Mouse (Mus musculus): ENCODE measurements around the gene Gga1. TPM values are rescaled to one million over a fixed set of nuclear protein-coding genes. Genes with fewer than 3 reads are reported as not detected.

The Gga1 gene
- polyA plus RNA-seq, 1 experiment from 2014 or later = 48.4 TPM

GRCm38 (mm10) chr15:78834233-78835005, 42.6 kb upstream of the Gga1 start:
- Histone ChIP-seq H3K9ac (ENCODE audit: low read length) (peak overlapping the region; percentile 31; the same call in 1 of the 2 replicates), H3K9me3 (replicated peaks; ENCODE audit: control insufficient read depth, low read length) (no peaks in the 10 kb centered on the region), H3K27ac (ENCODE audit: low read length) (peak overlapping the region; percentile 90), H3K4me2 (ENCODE audit: low read depth, low read length) (no peak overlapping the region), H3K36me3 (ENCODE audit: control insufficient read depth, insufficient read depth, low read length) (no peaks in the 10 kb centered on the region), H3K4me3 (replicated peaks; ENCODE audit: low read length) (no peak overlapping the region), H3K27me3 (ENCODE audit: control insufficient read depth, insufficient read depth, low read length) (no peaks in the 10 kb centered on the region), H3K4me1 (ENCODE audit: control insufficient read depth, insufficient read depth, low read length) (peaks cover 45% of the 10 kb centered on the region)
- peak; percentile 12; the same call in 1 of the 2 replicates for ATAC-seq (ENCODE audit: insufficient read depth, low FRiP score)
- 23% methylated on average over 10 of the region's 10 CpGs for WGBS

GRCm38 (mm10) chr15:78835200-78836085, 41.5 kb upstream of the Gga1 start:
- WGBS = 22% methylated on average over 12 of the region's 12 CpGs

GRCm38 (mm10) chr15:78836086-78836621, 40.8 kb upstream of the Gga1 start:
- Histone ChIP-seq H3K4me1 (ENCODE audit: control insufficient read depth, insufficient read depth, low read length) (peaks cover 61% of the 10 kb centered on the region), H3K9me3 (replicated peaks; ENCODE audit: control insufficient read depth, low read length) (no peaks in the 10 kb centered on the region), H3K36me3 (ENCODE audit: control insufficient read depth, insufficient read depth, low read length) (no peaks in the 10 kb centered on the region), H3K27ac (ENCODE audit: low read length) (peak overlapping the region; percentile 90), H3K4me2 (ENCODE audit: low read depth, low read length) (no peak overlapping the region), H3K27me3 (ENCODE audit: control insufficient read depth, insufficient read depth, low read length) (no peaks in the 10 kb centered on the region), H3K4me3 (replicated peaks; ENCODE audit: low read length) (no peak overlapping the region), H3K9ac (ENCODE audit: low read length) (peak overlapping the region; percentile 31; the same call in 1 of the 2 replicates)
- WGBS = 33% methylated on average over 8 of the region's 8 CpGs
- ATAC-seq (ENCODE audit: insufficient read depth, low FRiP score) = no peak

More at GRCm38 (mm10) chr15:78835200-78836085, 41.5 kb upstream of the Gga1 start:
- H3K9ac ChIP-seq (ENCODE audit: low read length) = peak overlapping the region; percentile 31
- no peak overlapping the region for H3K4me3 ChIP-seq (replicated peaks; ENCODE audit: low read length)
- H3K9me3 ChIP-seq (replicated peaks; ENCODE audit: control insufficient read depth, low read length) = no peaks in the 10 kb centered on the region
- H3K36me3 ChIP-seq (ENCODE audit: control insufficient read depth, insufficient read depth, low read length) = no peaks in the 10 kb centered on the region
- H3K4me1 ChIP-seq (ENCODE audit: control insufficient read depth, insufficient read depth, low read length) = peaks cover 54% of the 10 kb centered on the region
- H3K27ac ChIP-seq (ENCODE audit: low read length) = peak overlapping the region; percentile 90
- H3K27me3 ChIP-seq (ENCODE audit: control insufficient read depth, insufficient read depth, low read length) = no peaks in the 10 kb centered on the region
- H3K4me2 ChIP-seq (ENCODE audit: low read depth, low read length) = no peak overlapping the region
- no peak for ATAC-seq (ENCODE audit: insufficient read depth, low FRiP score)

- Histone ChIP-seq H3K27ac (ENCODE audit: low read length) (peak overlapping the region; percentile 82), H3K4me2 (ENCODE audit: low read depth, low read length) (no peak overlapping the region), H3K4me3 (replicated peaks; ENCODE audit: low read length) (no peak overlapping the region), H3K9ac (ENCODE audit: low read length) (peak overlapping the region; percentile 34; the same call in 1 of the 2 replicates), H3K36me3 (ENCODE audit: control insufficient read depth, insufficient read depth, low read length) (no peaks in the 10 kb centered on the region), H3K27me3 (ENCODE audit: control insufficient read depth, insufficient read depth, low read length) (no peaks in the 10 kb centered on the region), H3K9me3 (replicated peaks; ENCODE audit: control insufficient read depth, low read length) (no peaks in the 10 kb centered on the region), H3K4me1 (ENCODE audit: control insufficient read depth, insufficient read depth, low read length) (peaks cover 51% of the 10 kb centered on the region)
- 12% methylated on average over 2 of the region's 2 CpGs for WGBS
- no peak for ATAC-seq (ENCODE audit: insufficient read depth, low FRiP score)
Observed at GRCm38 (mm10) chr15:78839744-78840143, 37.2 kb upstream of the Gga1 start.

DNA sequence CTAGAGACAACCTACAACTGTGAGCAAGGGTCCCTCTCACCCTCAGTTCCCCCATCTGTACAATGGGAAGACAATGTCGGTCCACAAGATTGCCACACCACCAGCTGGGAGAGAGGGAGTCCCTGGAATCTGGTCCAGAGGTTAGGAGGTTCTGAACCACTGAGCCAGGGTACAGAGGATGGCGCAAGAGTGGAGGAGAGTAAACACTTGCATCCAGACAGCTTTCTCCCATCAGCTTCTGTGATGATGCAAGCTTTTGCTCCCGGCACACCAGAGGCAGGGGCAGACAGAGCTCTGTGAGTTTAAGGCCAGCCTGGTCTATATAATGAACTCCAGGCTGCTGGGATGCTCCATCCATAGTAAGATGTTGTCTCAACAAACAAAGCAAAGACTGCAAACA, 36.7 kb upstream of the Gga1 start:
- Histone ChIP-seq H3K4me2 (ENCODE audit: low read depth, low read length) (no peak overlapping the region), H3K27me3 (ENCODE audit: control insufficient read depth, insufficient read depth, low read length) (no peaks in the 10 kb centered on the region), H3K27ac (ENCODE audit: low read length) (peak overlapping the region; percentile 82), H3K9ac (ENCODE audit: low read length) (peak overlapping the region; percentile 21; the same call in 1 of the 2 replicates), H3K4me1 (ENCODE audit: control insufficient read depth, insufficient read depth, low read length) (peaks cover 51% of the 10 kb centered on the region), H3K36me3 (ENCODE audit: control insufficient read depth, insufficient read depth, low read length) (no peaks in the 10 kb centered on the region), H3K9me3 (replicated peaks; ENCODE audit: control insufficient read depth, low read length) (no peaks in the 10 kb centered on the region), H3K4me3 (replicated peaks; ENCODE audit: low read length) (no peak overlapping the region)
- ATAC-seq (ENCODE audit: insufficient read depth, low FRiP score) = no peak
- 44% methylated on average over 3 of the region's 3 CpGs for WGBS

- peaks cover 51% of the 10 kb centered on the region for H3K4me1 ChIP-seq (ENCODE audit: control insufficient read depth, insufficient read depth, low read length)
- no peaks in the 10 kb centered on the region for H3K36me3 ChIP-seq (ENCODE audit: control insufficient read depth, insufficient read depth, low read length)
- no peaks in the 10 kb centered on the region for H3K27me3 ChIP-seq (ENCODE audit: control insufficient read depth, insufficient read depth, low read length)
- peak overlapping the region; percentile 82 for H3K27ac ChIP-seq (ENCODE audit: low read length)
- H3K4me2 ChIP-seq (ENCODE audit: low read depth, low read length) = no peak overlapping the region
- H3K4me3 ChIP-seq (replicated peaks; ENCODE audit: low read length) = no peak overlapping the region
- no peak for ATAC-seq (ENCODE audit: insufficient read depth, low FRiP score)
- H3K9me3 ChIP-seq (replicated peaks; ENCODE audit: control insufficient read depth, low read length) = no peaks in the 10 kb centered on the region
- WGBS = 64% methylated on average over 11 of the region's 11 CpGs
- H3K9ac ChIP-seq (ENCODE audit: low read length) = peak overlapping the region; percentile 21; the same call in 1 of the 2 replicates
Observed at GRCm38 (mm10) chr15:78840751-78841150, 36.2 kb upstream of the Gga1 start.

DNA sequence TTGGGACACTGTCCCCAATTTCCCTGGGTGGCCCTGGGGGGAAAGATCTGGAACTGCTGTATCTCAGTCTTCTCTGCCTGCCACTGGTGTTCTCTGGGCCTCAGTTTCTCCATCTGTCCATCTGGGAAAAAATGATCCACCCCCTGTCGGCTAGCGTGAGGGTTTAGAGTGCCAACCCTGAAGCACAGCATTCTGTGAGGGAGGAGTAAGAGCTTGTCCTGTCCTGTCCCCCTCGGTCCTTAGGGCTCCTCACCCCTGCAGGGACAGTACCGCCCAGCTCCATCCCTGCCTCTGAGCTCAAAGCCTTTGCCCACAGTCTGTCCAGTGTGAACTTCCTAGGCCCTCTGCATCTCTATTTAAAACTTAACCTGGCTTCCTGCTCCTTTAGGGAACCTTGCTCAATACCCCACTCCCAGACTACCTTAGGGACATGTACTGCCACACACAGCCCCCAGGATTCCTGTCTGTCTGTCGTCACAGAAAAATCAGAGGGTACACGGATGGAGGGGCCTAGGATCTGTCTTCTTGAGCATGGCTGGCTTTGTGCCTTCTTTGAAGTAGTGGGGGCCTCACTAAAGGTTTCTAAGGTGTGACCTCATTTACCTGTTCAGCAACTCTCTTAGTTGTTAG, 35.7 kb upstream of the Gga1 start:
- no peak overlapping the region for H3K4me2 ChIP-seq (ENCODE audit: low read depth, low read length)
- peak overlapping the region; percentile 11 for H3K9ac ChIP-seq (ENCODE audit: low read length)
- peak overlapping the region; percentile 82; the same call in 1 of the 2 replicates for H3K27ac ChIP-seq (ENCODE audit: low read length)
- H3K36me3 ChIP-seq (ENCODE audit: control insufficient read depth, insufficient read depth, low read length) = no peaks in the 10 kb centered on the region
- ATAC-seq (ENCODE audit: insufficient read depth, low FRiP score) = no peak
- H3K9me3 ChIP-seq (replicated peaks; ENCODE audit: control insufficient read depth, low read length) = no peaks in the 10 kb centered on the region
- H3K4me1 ChIP-seq (ENCODE audit: control insufficient read depth, insufficient read depth, low read length) = peaks cover 50% of the 10 kb centered on the region
- no peak overlapping the region for H3K4me3 ChIP-seq (replicated peaks; ENCODE audit: low read length)
- H3K27me3 ChIP-seq (ENCODE audit: control insufficient read depth, insufficient read depth, low read length) = no peaks in the 10 kb centered on the region
- 68% methylated on average over 6 of the region's 6 CpGs for WGBS

- WGBS = under 1% methylated on average over 80 of the region's 86 CpGs
- 0 out of 2 replicates have a peak, but pooled peaks cover 8% of the 10 kb centered on the region for H3K36me3 ChIP-seq (ENCODE audit: control insufficient read depth, insufficient read depth, low read length)
Observed at GRCm38 (mm10) chr15:78842371-78843163, 34.4 kb upstream of the Gga1 start, which contains the start of gene Cdc42ep1. Gene Cdc42ep1 (plus strand): TSS chr15:78842624.

More at GRCm38 (mm10) chr15:78842371-78843163, 34.4 kb upstream of the Gga1 start, which contains the start of gene Cdc42ep1:
- ATAC-seq (ENCODE audit: insufficient read depth, low FRiP score) = peak; percentile 86
- peak within 1 kb of the TSS; percentile 80 for H3K4me3 ChIP-seq (replicated peaks; ENCODE audit: low read length)
- peak within 1 kb of the TSS; percentile 96 for H3K27ac ChIP-seq (ENCODE audit: low read length)
- H3K27me3 ChIP-seq (ENCODE audit: control insufficient read depth, insufficient read depth, low read length) = no peaks in the 10 kb centered on the region
- peaks cover 56% of the 10 kb centered on the region for H3K4me1 ChIP-seq (ENCODE audit: control insufficient read depth, insufficient read depth, low read length)
- no peaks in the 10 kb centered on the region for H3K9me3 ChIP-seq (replicated peaks; ENCODE audit: control insufficient read depth, low read length)
- H3K9ac ChIP-seq (ENCODE audit: low read length) = peak within 1 kb of the TSS; percentile 85
- peak within 1 kb of the TSS; percentile 73 for H3K4me2 ChIP-seq (ENCODE audit: low read depth, low read length)

All from stomach, embryonic 16.5 days (tissue).